Mouse (Mus musculus) hindbrain, postnatal 0 days (tissue): ENCODE measurements around the gene Socs3. TPM values are rescaled to one million over a fixed set of nuclear protein-coding genes. Genes with fewer than 3 reads are reported as not detected.
A peak's percentile ranks its signal among the peaks of the same experiment; 100 is the strongest.

ENCODE experiments used
- ATAC-seq: fragments of 200-750 bp; cut with Nextera tagmentation; 2 replicates; pipeline ENCODE4 v1.8.0; 2017; ENCODE audit warnings: mild to moderate bottlenecking, moderate TSS enrichment, moderate library complexity
- DNase-seq: peaks from one replicate; pipeline ENCODE4 v3.0.0-alpha.2; 2015; ENCODE audit warnings: low spot score
- H3K27ac ChIP-seq: fragments of 300-500 bp; sonication (generic); 2 replicates; pipeline ENCODE4 v1.5.1; 2014; ENCODE audit warnings: mild to moderate bottlenecking
- H3K27me3 ChIP-seq: fragments of 300-500 bp; sonication (generic); 2 replicates; pipeline ENCODE4 v1.6.1; 2014; ENCODE audit warnings: low read length, mixed read lengths; ENCODE audit not compliant: insufficient read depth
- H3K36me3 ChIP-seq: fragments of 300-500 bp; sonication (generic); 2 replicates; pipeline ENCODE4 v1.6.1; 2014; ENCODE audit warnings: low read length, mixed read lengths; ENCODE audit not compliant: insufficient read depth
- H3K4me1 ChIP-seq: fragments of 300-500 bp; sonication (generic); 2 replicates; pipeline ENCODE4 v1.6.1; 2014; ENCODE audit warnings: antibody characterized with exemption, low read length, mixed read lengths; ENCODE audit not compliant: insufficient read depth
- H3K4me2 ChIP-seq: fragments of 300-500 bp; sonication (generic); 2 replicates; pipeline ENCODE4 v1.6.1; 2014; ENCODE audit warnings: low read depth, mild to moderate bottlenecking, low read length, moderate library complexity, mixed read lengths
- H3K4me3 ChIP-seq: fragments of 300-500 bp; sonication (generic); 2 replicates; pipeline ENCODE4 v1.5.1; 2014; ENCODE audit warnings: low read length
- H3K9ac ChIP-seq: fragments of 300-500 bp; sonication (generic); replicated peaks from 2 replicates; pipeline ENCODE4 v1.6.1; 2014; ENCODE audit warnings: mild to moderate bottlenecking, low read length, moderate library complexity, mixed read lengths
- H3K9me3 ChIP-seq: fragments of 300-500 bp; sonication (generic); 2 replicates; pipeline ENCODE4 v1.6.1; 2016; ENCODE audit warnings: low read length, mixed read lengths
- CTCF ChIP-seq: IDR thresholded peaks from 2 replicates; pipeline ENCODE4 v1.5.1; 2016; ENCODE audit warnings: antibody characterized with exemption, control low read depth, low read depth
- WGBS: fragments of 180-500 bp; shearing (Covaris S2); extraction: QIAGEN DNeasy Blood & Tissue Kit; methylation state at CpG from one replicate; pipeline ENCODE4 v1.1.7; 2014; 5-methylcytosine and 5-hydroxymethylcytosine counted together
- polyA plus RNA-seq: library from polyadenylated mRNA; unstranded; fragments of >200 nt; fragmentation: Nextera tagmentation; extraction: Ambion mirVana; gene quantifications from 2 replicates; pipeline ENCODE4 v1.2.1, GENCODE M21; 2015
- total RNA-seq: library from RNA; depleted of rRNA; stranded (reverse); fragments of >200 nt; gene quantifications from 2 replicates; pipeline ENCODE4 v1.2.3, GENCODE M21; 2014

Gene Socs3
- total and polyA plus RNA-seq, 2 experiments from 2014 or later = 6.0 to 12.3 TPM

DNA sequence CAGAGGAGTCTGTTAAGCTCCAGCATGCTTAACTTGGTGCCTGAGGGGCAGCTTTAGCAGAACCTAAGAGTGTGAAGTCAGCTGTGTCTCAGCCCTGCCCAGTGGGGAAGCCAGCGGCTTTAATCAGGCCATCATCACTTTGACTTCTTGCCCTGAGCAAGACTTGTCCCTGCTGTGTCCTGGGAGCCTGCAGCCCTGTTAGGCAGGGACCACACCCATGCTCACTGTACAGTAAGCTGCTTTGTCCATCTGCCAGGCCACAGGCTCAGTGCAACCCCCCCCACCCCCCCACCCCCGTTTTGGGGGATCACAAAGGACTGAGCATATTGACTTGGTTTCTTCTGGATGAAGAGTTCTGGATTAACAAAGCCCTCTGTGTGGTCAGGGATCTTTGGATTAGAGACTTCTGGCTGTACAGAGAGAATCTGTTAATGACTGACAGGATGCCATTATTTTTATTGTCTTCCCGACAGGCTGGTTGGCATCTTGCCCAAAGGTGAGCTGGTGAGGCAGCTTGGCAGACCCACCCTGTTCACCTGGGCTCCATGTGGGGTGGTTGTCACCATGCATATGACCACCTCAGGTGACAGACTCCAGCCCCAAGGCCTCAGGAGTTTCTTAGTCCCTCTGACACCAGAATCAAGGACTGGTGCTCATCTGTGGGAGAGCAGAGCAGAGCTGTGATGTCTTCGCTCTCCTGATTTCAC lies 40.2 kb upstream of the Socs3 start:
- ATAC-seq = no peak
- no peaks in the 10 kb centered on the region for H3K27me3 ChIP-seq
- H3K9ac ChIP-seq = 0 out of 2 replicates have a peak overlapping the region, but pooled peaks have one; percentile 3
- H3K36me3 ChIP-seq = peaks cover 20% of the 10 kb centered on the region
- H3K4me3 ChIP-seq = no peak overlapping the region
- H3K4me2 ChIP-seq = no peak overlapping the region
- no peaks in the 10 kb centered on the region for H3K9me3 ChIP-seq
- WGBS = 39% methylated on average over 4 of the region's 4 CpGs
- peaks cover 10% of the 10 kb centered on the region for H3K4me1 ChIP-seq
- DNase-seq = peak; percentile 61
- peak overlapping the region; percentile 20; the same call in 1 of the 2 replicates for H3K27ac ChIP-seq
- TF ChIP-seq CTCF = no peak

DNA sequence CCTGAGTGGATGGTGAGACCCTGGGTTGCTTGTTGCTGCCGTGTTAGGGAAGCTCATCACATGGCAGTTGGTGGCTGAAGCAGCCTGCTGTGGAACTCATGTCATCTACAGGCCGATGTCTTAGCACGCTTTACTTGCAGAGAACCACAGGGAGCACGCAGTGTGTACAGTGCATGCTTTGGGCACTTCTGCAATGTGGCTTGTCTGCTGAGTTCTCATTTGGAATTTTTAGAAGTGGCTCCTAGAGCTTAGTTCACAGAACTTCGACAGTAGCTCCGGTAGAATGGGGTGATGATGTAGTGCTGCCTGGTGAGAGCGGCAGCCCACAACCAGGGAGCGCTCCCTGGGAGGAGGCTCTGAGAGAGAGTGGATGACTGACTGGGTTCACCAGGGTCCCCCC lies 39.0 kb upstream of the Socs3 start:
- Histone ChIP-seq H3K27me3 (no peaks in the 10 kb centered on the region), H3K4me2 (no peak overlapping the region), H3K36me3 (peaks cover 25% of the 10 kb centered on the region), H3K9me3 (no peaks in the 10 kb centered on the region), H3K9ac (no peak overlapping the region), H3K4me3 (no peak overlapping the region), H3K27ac (no peak overlapping the region), H3K4me1 (peaks cover 10% of the 10 kb centered on the region)
- ATAC-seq (no peak), DNase-seq (no peak)
- TF ChIP-seq CTCF = no peak
- WGBS = 69% methylated on average over 8 of the region's 8 CpGs

DNA sequence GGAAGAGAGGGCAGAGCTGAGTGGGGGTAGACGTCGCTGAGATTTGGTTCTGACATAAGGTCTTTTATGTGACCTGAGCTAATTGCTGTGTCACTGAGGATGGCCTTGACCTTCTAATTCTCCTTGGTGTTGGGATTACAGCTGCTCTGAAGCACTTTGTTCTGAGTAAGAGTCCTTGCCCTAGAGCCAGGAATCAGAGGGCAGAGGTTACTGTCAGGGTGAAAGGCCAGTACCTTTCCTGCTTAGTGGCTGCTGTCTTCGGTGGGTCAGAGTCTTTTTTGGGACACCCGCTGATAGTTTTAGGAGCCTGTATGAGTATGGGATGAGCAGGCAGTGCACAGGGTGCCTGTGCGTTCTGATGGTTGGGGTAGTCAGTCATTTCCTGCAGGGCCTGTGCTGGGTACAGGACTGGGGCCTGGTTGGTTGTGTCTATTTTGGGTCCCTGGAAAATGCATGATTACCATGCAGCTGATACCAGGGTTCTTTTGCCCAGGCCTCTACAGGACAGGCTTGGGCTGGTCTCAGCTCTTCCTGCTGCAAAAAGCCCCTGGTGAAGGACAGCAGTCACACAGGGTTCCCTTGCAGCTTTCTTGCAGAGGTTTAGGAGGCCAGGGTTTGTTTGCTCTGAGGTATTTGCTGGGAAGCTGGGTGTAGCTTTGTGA lies 38.4 kb upstream of the Socs3 start:
- Histone ChIP-seq H3K9ac (no peak overlapping the region), H3K4me3 (no peak overlapping the region), H3K9me3 (no peaks in the 10 kb centered on the region), H3K27ac (no peak overlapping the region), H3K36me3 (peaks cover 30% of the 10 kb centered on the region), H3K4me1 (peaks cover 10% of the 10 kb centered on the region), H3K27me3 (no peaks in the 10 kb centered on the region), H3K4me2 (no peak overlapping the region)
- no peak for DNase-seq
- TF ChIP-seq CTCF = no peak
- WGBS = 74% methylated on average over 5 of the region's 5 CpGs
- no peak for ATAC-seq

DNA sequence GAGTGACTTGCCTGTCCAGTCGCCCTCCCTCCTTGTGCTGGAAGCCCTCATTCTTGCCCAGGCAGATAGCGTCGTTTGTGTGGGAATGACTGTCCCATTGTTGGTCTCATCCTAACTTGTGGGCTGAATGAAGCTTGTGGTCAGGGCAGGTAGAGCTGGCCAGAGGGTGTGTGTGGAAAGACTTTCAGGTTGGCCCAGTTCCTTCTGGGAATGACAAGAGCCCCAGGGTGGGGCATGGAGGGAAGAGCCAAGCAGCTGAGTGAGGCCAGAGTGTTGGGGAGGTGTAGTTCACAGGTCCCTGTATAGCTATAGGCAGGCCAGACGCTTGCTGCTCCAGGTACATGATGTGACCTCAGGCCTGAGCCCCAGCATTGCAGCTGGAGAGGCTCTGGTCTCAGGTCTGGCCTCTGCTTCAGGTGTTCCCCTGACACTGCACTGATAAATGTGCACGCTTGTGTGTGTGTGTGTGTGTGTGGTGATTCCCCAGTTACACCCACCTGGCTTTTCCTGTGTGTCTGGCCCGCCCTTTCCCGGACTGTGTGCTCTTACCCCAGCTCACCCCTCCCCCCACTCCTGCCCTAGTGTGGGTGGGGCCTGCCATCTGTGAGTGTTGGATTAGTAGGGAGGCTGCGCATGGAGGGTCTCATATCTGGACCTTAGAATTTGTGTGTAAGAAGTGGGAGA lies 37.8 kb upstream of the Socs3 start:
- no peak overlapping the region for H3K27ac ChIP-seq
- no peaks in the 10 kb centered on the region for H3K27me3 ChIP-seq
- H3K36me3 ChIP-seq = peaks cover 35% of the 10 kb centered on the region
- H3K4me3 ChIP-seq = no peak overlapping the region
- 84% methylated on average over 8 of the region's 8 CpGs for WGBS
- ATAC-seq = no peak
- H3K4me2 ChIP-seq = no peak overlapping the region
- DNase-seq = no peak
- peaks cover 10% of the 10 kb centered on the region for H3K4me1 ChIP-seq
- H3K9me3 ChIP-seq = no peaks in the 10 kb centered on the region
- no peak overlapping the region for H3K9ac ChIP-seq
- TF ChIP-seq CTCF = no peak

- Histone ChIP-seq H3K27ac (no peak overlapping the region), H3K9ac (no peak overlapping the region), H3K27me3 (no peaks in the 10 kb centered on the region), H3K4me2 (no peak overlapping the region), H3K4me1 (peaks cover 7% of the 10 kb centered on the region), H3K36me3 (peaks cover 57% of the 10 kb centered on the region), H3K4me3 (no peak overlapping the region), H3K9me3 (no peaks in the 10 kb centered on the region)
- WGBS = 82% methylated on average over 5 of the region's 5 CpGs
- no peak for TF ChIP-seq CTCF
- DNase-seq (no peak), ATAC-seq (no peak)
Measured at GRCm38 (mm10) chr11:118004217-118004616, 34.4 kb upstream of the Socs3 start.

DNA sequence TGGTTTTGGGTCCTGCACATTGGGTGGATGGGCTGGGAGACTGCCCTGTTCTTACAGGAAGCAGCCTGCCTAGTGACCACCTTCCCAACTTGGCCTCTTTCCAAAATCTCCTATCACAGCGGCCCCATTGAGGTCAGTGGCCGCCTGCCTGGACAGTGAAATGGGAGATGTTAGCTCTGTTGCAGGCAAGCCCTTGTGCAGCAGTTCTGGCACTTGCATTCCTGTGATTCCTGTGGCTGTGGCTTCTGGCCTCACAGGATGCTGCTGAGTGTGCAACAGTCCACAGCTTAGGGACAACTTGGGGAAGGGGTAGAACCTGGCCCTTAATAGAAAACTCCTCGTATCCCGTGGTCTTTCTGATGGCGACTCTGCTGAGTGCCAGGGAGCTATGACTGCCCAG lies 33.9 kb upstream of the Socs3 start:
- ATAC-seq = no peak
- Histone ChIP-seq H3K4me2 (no peak overlapping the region), H3K27ac (no peak overlapping the region), H3K27me3 (no peaks in the 10 kb centered on the region), H3K36me3 (peaks cover 57% of the 10 kb centered on the region), H3K4me1 (peaks cover 2% of the 10 kb centered on the region; the same call in 1 of the 2 replicates), H3K4me3 (no peak overlapping the region), H3K9me3 (no peaks in the 10 kb centered on the region), H3K9ac (no peak overlapping the region)
- no peak for DNase-seq
- WGBS = 77% methylated on average over 5 of the region's 5 CpGs
- no peak for TF ChIP-seq CTCF
